Mouse (Mus musculus) layer of hippocampus, adult 8-10 months (tissue): ENCODE results near the gene Vti1a. TPM values are rescaled to one million over a fixed set of nuclear protein-coding genes. Genes with fewer than 3 reads are reported as not detected.

Source experiments
- DNase-seq, 2 experiments: peaks; one replicate each; pipeline ENCODE4 v3.0.0; 2022; ENCODE audit warnings: low spot score in 2 of 2
- total RNA-seq, 4 experiments: library from RNA; stranded (reverse); gene quantifications; 2 replicates each; pipeline ENCODE4 v1.2.4; 2022

Gene Vti1a
- total RNA-seq, 4 experiments from 2014 or later, result 56.7 to 64.1 (median 60.2) TPM

- no peak for DNase-seq
Measured at GRCm38 (mm10) chr19:55513941-55514340, 197.8 kb downstream of the Vti1a start.

GRCm38 (mm10) chr19:55520236-55520635 lies 204.1 kb downstream of the Vti1a start:
- no peak for DNase-seq

GRCm38 (mm10) chr19:55523340-55523739 lies 207.2 kb downstream of the Vti1a start:
- peak; percentile 25 to 41 for DNase-seq

- DNase-seq, result no peak
Measured at GRCm38 (mm10) chr19:55524385-55524784, 208.3 kb downstream of the Vti1a start.

GRCm38 (mm10) chr19:55525056-55525455 lies 209.0 kb downstream of the Vti1a start:
- no peak for DNase-seq

- DNase-seq, result no peak
Measured at GRCm38 (mm10) chr19:55526717-55527235, 210.7 kb downstream of the Vti1a start.

GRCm38 (mm10) chr19:55530041-55530440 lies 213.9 kb downstream of the Vti1a start:
- no peak for DNase-seq

GRCm38 (mm10) chr19:55532681-55533080 lies 216.6 kb downstream of the Vti1a start:
- no peak for DNase-seq

- no peak for DNase-seq
Measured at GRCm38 (mm10) chr19:55536273-55536937, 220.3 kb downstream of the Vti1a start.

GRCm38 (mm10) chr19:55537691-55538090 lies 221.6 kb downstream of the Vti1a start:
- no peak for DNase-seq

- no peak for DNase-seq
Measured at GRCm38 (mm10) chr19:55541641-55542040, 225.5 kb downstream of the Vti1a start.

- DNase-seq, result no peak
Measured at GRCm38 (mm10) chr19:55542461-55542860, 226.4 kb downstream of the Vti1a start.

GRCm38 (mm10) chr19:55543188-55543587 lies 227.1 kb downstream of the Vti1a start:
- no peak for DNase-seq

GRCm38 (mm10) chr19:55544498-55544897 lies 228.4 kb downstream of the Vti1a start:
- DNase-seq, result no peak

GRCm38 (mm10) chr19:55545529-55545928 lies 229.4 kb downstream of the Vti1a start:
- peak; percentile 51 to 73 for DNase-seq

GRCm38 (mm10) chr19:55546009-55546528 lies 230.0 kb downstream of the Vti1a start:
- no peak for DNase-seq

GRCm38 (mm10) chr19:55548206-55548605 lies 232.1 kb downstream of the Vti1a start:
- no peak for DNase-seq

- no peak for DNase-seq
Measured at GRCm38 (mm10) chr19:55548656-55549055, 232.6 kb downstream of the Vti1a start.

GRCm38 (mm10) chr19:55550176-55550575 lies 234.1 kb downstream of the Vti1a start:
- no peak for DNase-seq

- no peak for DNase-seq
Measured at GRCm38 (mm10) chr19:55552339-55552738, 236.2 kb downstream of the Vti1a start.

GRCm38 (mm10) chr19:55552861-55553260 lies 236.8 kb downstream of the Vti1a start:
- no peak for DNase-seq

GRCm38 (mm10) chr19:55554295-55554694 lies 238.2 kb downstream of the Vti1a start:
- DNase-seq, result no peak

GRCm38 (mm10) chr19:55554703-55555102 lies 238.6 kb downstream of the Vti1a start:
- DNase-seq, result no peak
